In genomic region chr17:5429090-5429771, GRCm38 (mm10) we compare ENCODE assay signal across 8 mouse cellular contexts. TPM values are rescaled to one million over a fixed set of nuclear protein-coding genes. Genes with fewer than 3 reads are reported as not detected.
DNase-seq lines count a peak whose midpoint lies in the region; ATAC-seq and TF ChIP-seq lines count a peak whose summit lies in the region.

No protein-coding gene starts in this region.

- no peak overlapping the region for H3K4me2 ChIP-seq in forebrain, embryonic 12.5 days
- no peak overlapping the region for H3K4me2 ChIP-seq in liver, embryonic 16.5 days (ENCODE audit: low read depth, low read length)
- H3K4me2 ChIP-seq in neural tube, embryonic 15.5 days, result no peak overlapping the region

- WGBS in forebrain, embryonic 12.5 days, result 59% methylated on average over 10 of the region's 10 CpGs
- WGBS in liver, embryonic 16.5 days (ENCODE audit: insufficient replicate concordance), result 48% methylated on average over 10 of the region's 10 CpGs
- 59% methylated on average over 10 of the region's 10 CpGs for WGBS in neural tube, embryonic 15.5 days

- no peaks in the 10 kb centered on the region for H3K9me3 ChIP-seq in ES-Bruce4 (replicated peaks; ENCODE audit: control insufficient read depth, insufficient read depth, low read length, poor library complexity, severe bottlenecking)
- H3K9me3 ChIP-seq in forebrain, embryonic 12.5 days, result no peaks in the 10 kb centered on the region
- H3K9me3 ChIP-seq in liver, embryonic 16.5 days (replicated peaks; ENCODE audit: control insufficient read depth, low read length), result no peaks in the 10 kb centered on the region
- H3K9me3 ChIP-seq in neural tube, embryonic 15.5 days (replicated peaks), result no peaks in the 10 kb centered on the region

- TF ChIP-seq POLR2A in ES-Bruce4 (IDR thresholded peaks at IDR 0.05; ENCODE audit: insufficient read depth, low read length), result no peak

- TF ChIP-seq CTCF in ES-Bruce4 (IDR thresholded peaks at IDR 0.05; ENCODE audit: low read depth, low read length), result peak; percentile 94

- H3K4me1 ChIP-seq in ES-Bruce4 (ENCODE audit: control insufficient read depth, insufficient read depth, low read length), result no peaks in the 10 kb centered on the region
- no peaks in the 10 kb centered on the region for H3K4me1 ChIP-seq in forebrain, embryonic 12.5 days
- no peaks in the 10 kb centered on the region; the same call in 1 of the 2 replicates for H3K4me1 ChIP-seq in liver, embryonic 16.5 days (ENCODE audit: control insufficient read depth, low read depth, low read length)
- peaks cover 4% of the 10 kb centered on the region; the same call in 1 of the 2 replicates for H3K4me1 ChIP-seq in neural tube, embryonic 15.5 days

- TF ChIP-seq EP300 in ES-Bruce4 (IDR thresholded peaks at IDR 0.05; ENCODE audit: insufficient read depth, low read depth, low read length), result no peak

- H3K36me3 ChIP-seq in ES-Bruce4 (ENCODE audit: control insufficient read depth, insufficient read depth, low read length, poor library complexity, severe bottlenecking), result no peaks in the 10 kb centered on the region; the same call in 1 of the 2 replicates
- peaks cover 30% of the 10 kb centered on the region for H3K36me3 ChIP-seq in forebrain, embryonic 12.5 days (replicated peaks)
- H3K36me3 ChIP-seq in liver, embryonic 16.5 days (ENCODE audit: control insufficient read depth, insufficient read depth), result peaks cover 6% of the 10 kb centered on the region; the same call in 1 of the 2 replicates
- peaks cover 20% of the 10 kb centered on the region for H3K36me3 ChIP-seq in neural tube, embryonic 15.5 days

- no peaks in the 10 kb centered on the region for H3K27me3 ChIP-seq in ES-Bruce4 (ENCODE audit: control insufficient read depth, insufficient read depth, low read length, poor library complexity, severe bottlenecking)
- no peaks in the 10 kb centered on the region for H3K27me3 ChIP-seq in forebrain, embryonic 12.5 days
- H3K27me3 ChIP-seq in liver, embryonic 16.5 days (ENCODE audit: control insufficient read depth, insufficient read depth, low read depth, low read length), result no peaks in the 10 kb centered on the region
- no peaks in the 10 kb centered on the region for H3K27me3 ChIP-seq in neural tube, embryonic 15.5 days (replicated peaks)

- peak; percentile 89 for DNase-seq in c-Kit-positive CD71-positive TER-119-positive erythroid progenitor cells, embryonic 14.5 days (ENCODE audit: low spot score)
- DNase-seq in heart, postnatal 10 days, result peak; percentile 93 to 97
- DNase-seq in kidney, postnatal 4 days, result peak; percentile 95 to 96
- DNase-seq in testis, postnatal 14 days (ENCODE audit: low spot score), result peak; percentile 79

- no peak overlapping the region for H3K4me3 ChIP-seq in ES-Bruce4 (ENCODE audit: low read depth, low read length)
- no peak overlapping the region for H3K4me3 ChIP-seq in forebrain, embryonic 12.5 days (replicated peaks)
- H3K4me3 ChIP-seq in liver, embryonic 16.5 days (ENCODE audit: low read depth, low read length), result no peak overlapping the region
- no peak overlapping the region for H3K4me3 ChIP-seq in neural tube, embryonic 15.5 days (replicated peaks)

- no peak overlapping the region for H3K27ac ChIP-seq in ES-Bruce4 (ENCODE audit: insufficient read depth, low read length)
- no peak overlapping the region for H3K27ac ChIP-seq in forebrain, embryonic 12.5 days
- no peak overlapping the region for H3K27ac ChIP-seq in liver, embryonic 16.5 days (ENCODE audit: low read length)
- peak overlapping the region; percentile 66 for H3K27ac ChIP-seq in neural tube, embryonic 15.5 days (replicated peaks)

- ATAC-seq in forebrain, embryonic 12.5 days (ENCODE audit: low FRiP score), result peak; percentile 81
- ATAC-seq in liver, embryonic 16.5 days (ENCODE audit: low read depth), result peak; percentile 70
- ATAC-seq in neural tube, embryonic 15.5 days (ENCODE audit: low FRiP score), result peak; percentile 88

- intact Hi-C loops in heart, postnatal 10 days (cut with DNase I), result loop anchor here (1.0 kb wide), 1 partner anchor 322 kb away; no protein-coding TSS in a partner anchor

- no peak overlapping the region for H3K9ac ChIP-seq in ES-Bruce4 (ENCODE audit: low read depth, poor library complexity, severe bottlenecking)
- H3K9ac ChIP-seq in forebrain, embryonic 12.5 days, result no peak overlapping the region
- H3K9ac ChIP-seq in liver, embryonic 16.5 days (ENCODE audit: low read depth, low read length), result no peak overlapping the region
- H3K9ac ChIP-seq in neural tube, embryonic 15.5 days (replicated peaks), result no peak overlapping the region

RNA-seq across cellular contexts. Expression of gene Ldhal6b, which starts 10.7 kb away (rescaled TPM):
- polyA plus RNA-seq in ES-Bruce4 (2011; ENCODE audit: insufficient read depth, insufficient read length, low read depth, missing spikeins), result 1.1 and 1.3 TPM in 2 replicates
- 0.13 TPM in 1 of 2 replicates, not detected in the other for polyA plus RNA-seq in forebrain, embryonic 12.5 days (2016; fragmentation: Nextera tagmentation; extraction: Ambion mirVana)
- total RNA-seq in heart, postnatal 10 days (2021), result 1 to 10 TPM in 1 of 2 experiments, under 1 TPM in 1; 0.82 to 1.4 TPM
- polyA plus RNA-seq in liver, embryonic 16.5 days (2015; fragmentation: Nextera tagmentation; extraction: Ambion mirVana), result not detected in 2 replicates
- not detected in 2 replicates for polyA plus RNA-seq in neural tube, embryonic 15.5 days (2015; fragmentation: Nextera tagmentation; extraction: Ambion mirVana)

RNA-seq across cellular contexts. Expression of gene Tmem242, which starts 10.8 kb away (rescaled TPM):
- 51.5 and 60.8 TPM in 2 replicates for polyA plus RNA-seq in ES-Bruce4 (2011; ENCODE audit: insufficient read depth, insufficient read length, low read depth, missing spikeins)
- polyA plus RNA-seq in forebrain, embryonic 12.5 days (2016; fragmentation: Nextera tagmentation; extraction: Ambion mirVana), result 109 and 114 TPM in 2 replicates
- total RNA-seq in heart, postnatal 10 days (2021), result 100 to 1,000 TPM; 124 to 126 TPM
- polyA plus RNA-seq in liver, embryonic 16.5 days (2015; fragmentation: Nextera tagmentation; extraction: Ambion mirVana), result 39.4 and 43.0 TPM in 2 replicates
- 112 and 114 TPM in 2 replicates for polyA plus RNA-seq in neural tube, embryonic 15.5 days (2015; fragmentation: Nextera tagmentation; extraction: Ambion mirVana)
